Mouse (Mus musculus): ENCODE data around the gene Cgnl1.
A peak's percentile ranks its signal among the peaks of the same experiment; 100 is the strongest.

The Cgnl1 gene

GRCm38 (mm10) chr9:71666432-71666831, 105.0 kb downstream of the Cgnl1 start:
- no peak for DNase-seq

GRCm38 (mm10) chr9:71665493-71665892, 105.9 kb downstream of the Cgnl1 start:
- no peak for DNase-seq

GRCm38 (mm10) chr9:71664855-71665254, 106.5 kb downstream of the Cgnl1 start:
- DNase-seq, result peak; percentile 62

- peak; percentile 91 for DNase-seq
Measured at GRCm38 (mm10) chr9:71663421-71664217, 107.8 kb downstream of the Cgnl1 start.

GRCm38 (mm10) chr9:71660540-71660939, 110.9 kb downstream of the Cgnl1 start:
- no peak for DNase-seq

GRCm38 (mm10) chr9:71659681-71660080, 111.7 kb downstream of the Cgnl1 start:
- no peak for DNase-seq

GRCm38 (mm10) chr9:71657199-71657598, 114.2 kb downstream of the Cgnl1 start:
- DNase-seq, result no peak

- DNase-seq, result no peak
Measured at GRCm38 (mm10) chr9:71654861-71655260, 116.5 kb downstream of the Cgnl1 start.

GRCm38 (mm10) chr9:71646115-71646514, 125.3 kb downstream of the Cgnl1 start:
- peak; percentile 70 for DNase-seq

- DNase-seq, result no peak
Measured at GRCm38 (mm10) chr9:71643611-71644010, 127.8 kb downstream of the Cgnl1 start.

GRCm38 (mm10) chr9:71642270-71642669, 129.1 kb downstream of the Cgnl1 start:
- no peak for DNase-seq

GRCm38 (mm10) chr9:71640361-71640927, 131.0 kb downstream of the Cgnl1 start:
- DNase-seq, result peak; percentile 70

- no peak for DNase-seq
Measured at GRCm38 (mm10) chr9:71638198-71638597, 133.2 kb downstream of the Cgnl1 start.

GRCm38 (mm10) chr9:71636854-71637253, 134.5 kb downstream of the Cgnl1 start:
- no peak for DNase-seq

GRCm38 (mm10) chr9:71635627-71636026, 135.8 kb downstream of the Cgnl1 start:
- DNase-seq, result peak; percentile 54

- DNase-seq, result peak; percentile 81
Measured at GRCm38 (mm10) chr9:71634916-71635315, 136.5 kb downstream of the Cgnl1 start.

GRCm38 (mm10) chr9:71628921-71629320, 142.5 kb downstream of the Cgnl1 start:
- DNase-seq, result no peak

GRCm38 (mm10) chr9:71628286-71628685, 143.1 kb downstream of the Cgnl1 start:
- no peak for DNase-seq

GRCm38 (mm10) chr9:71625961-71626360, 145.4 kb downstream of the Cgnl1 start:
- no peak for DNase-seq

GRCm38 (mm10) chr9:71624793-71625495, 146.5 kb downstream of the Cgnl1 start:
- peak; percentile 78 for DNase-seq

- peak; percentile 46 for DNase-seq
Measured at GRCm38 (mm10) chr9:71623871-71624569, 147.4 kb downstream of the Cgnl1 start.

GRCm38 (mm10) chr9:71622593-71622992, 148.8 kb downstream of the Cgnl1 start:
- DNase-seq, result no peak

GRCm38 (mm10) chr9:71621968-71622367, 149.4 kb downstream of the Cgnl1 start:
- no peak for DNase-seq

All from kidney, adult 11 months (tissue).